Mouse (Mus musculus) heart, embryonic 12.5 days (tissue): ENCODE results near the gene Qtrt1. TPM values are rescaled to one million over a fixed set of nuclear protein-coding genes. Genes with fewer than 3 reads are reported as not detected.

Experiments
- ATAC-seq: fragments of 200-750 bp; cut with Nextera tagmentation; 2 replicates; pipeline ENCODE4 v1.8.0; 2017; ENCODE audit warnings: moderate TSS enrichment, moderate library complexity; ENCODE audit not compliant: insufficient number of reproducible peaks, low FRiP score
- H3K27ac ChIP-seq: fragments of 300-500 bp; sonication (generic); 2 replicates; pipeline ENCODE4 v1.5.1; 2016; ENCODE audit warnings: mild to moderate bottlenecking, moderate library complexity; ENCODE audit not compliant: poor library complexity, severe bottlenecking
- H3K27me3 ChIP-seq: fragments of 300-500 bp; sonication (generic); replicated peaks from 2 replicates; pipeline ENCODE4 v1.6.1; 2016; ENCODE audit warnings: mild to moderate bottlenecking, moderate library complexity
- H3K36me3 ChIP-seq: fragments of 300-500 bp; sonication (generic); 2 replicates; pipeline ENCODE4 v1.6.1; 2016; ENCODE audit warnings: mild to moderate bottlenecking, moderate library complexity
- H3K4me1 ChIP-seq: fragments of 300-500 bp; sonication (generic); replicated peaks from 2 replicates; pipeline ENCODE4 v1.6.1; 2016; ENCODE audit warnings: mild to moderate bottlenecking
- H3K4me2 ChIP-seq: fragments of 300-500 bp; sonication (generic); 2 replicates; pipeline ENCODE4 v1.6.1; 2016; ENCODE audit warnings: mild to moderate bottlenecking, moderate library complexity
- H3K4me3 ChIP-seq: fragments of 300-500 bp; sonication (generic); 2 replicates; pipeline ENCODE4 v1.5.1; 2016; ENCODE audit warnings: mild to moderate bottlenecking
- H3K9ac ChIP-seq: fragments of 300-500 bp; sonication (generic); 2 replicates; pipeline ENCODE4 v1.6.1; 2016; ENCODE audit warnings: mild to moderate bottlenecking, moderate library complexity
- H3K9me3 ChIP-seq: fragments of 300-500 bp; sonication (generic); replicated peaks from 2 replicates; pipeline ENCODE4 v1.6.1; 2016; ENCODE audit warnings: mild to moderate bottlenecking, moderate library complexity
- WGBS: fragments of 180-500 bp; shearing (Covaris S2); methylation state at CpG from one replicate; pipeline ENCODE4 v1.1.7; 2016; 5-methylcytosine and 5-hydroxymethylcytosine counted together
- polyA plus RNA-seq: library from polyadenylated mRNA; unstranded; fragments of >200 nt; fragmentation: Nextera tagmentation; extraction: Ambion mirVana; gene quantifications from 2 replicates; pipeline ENCODE4 v1.2.1, GENCODE M21; 2016

Gene Qtrt1
- 23.0 and 25.4 TPM in 2 replicates for polyA plus RNA-seq

DNA sequence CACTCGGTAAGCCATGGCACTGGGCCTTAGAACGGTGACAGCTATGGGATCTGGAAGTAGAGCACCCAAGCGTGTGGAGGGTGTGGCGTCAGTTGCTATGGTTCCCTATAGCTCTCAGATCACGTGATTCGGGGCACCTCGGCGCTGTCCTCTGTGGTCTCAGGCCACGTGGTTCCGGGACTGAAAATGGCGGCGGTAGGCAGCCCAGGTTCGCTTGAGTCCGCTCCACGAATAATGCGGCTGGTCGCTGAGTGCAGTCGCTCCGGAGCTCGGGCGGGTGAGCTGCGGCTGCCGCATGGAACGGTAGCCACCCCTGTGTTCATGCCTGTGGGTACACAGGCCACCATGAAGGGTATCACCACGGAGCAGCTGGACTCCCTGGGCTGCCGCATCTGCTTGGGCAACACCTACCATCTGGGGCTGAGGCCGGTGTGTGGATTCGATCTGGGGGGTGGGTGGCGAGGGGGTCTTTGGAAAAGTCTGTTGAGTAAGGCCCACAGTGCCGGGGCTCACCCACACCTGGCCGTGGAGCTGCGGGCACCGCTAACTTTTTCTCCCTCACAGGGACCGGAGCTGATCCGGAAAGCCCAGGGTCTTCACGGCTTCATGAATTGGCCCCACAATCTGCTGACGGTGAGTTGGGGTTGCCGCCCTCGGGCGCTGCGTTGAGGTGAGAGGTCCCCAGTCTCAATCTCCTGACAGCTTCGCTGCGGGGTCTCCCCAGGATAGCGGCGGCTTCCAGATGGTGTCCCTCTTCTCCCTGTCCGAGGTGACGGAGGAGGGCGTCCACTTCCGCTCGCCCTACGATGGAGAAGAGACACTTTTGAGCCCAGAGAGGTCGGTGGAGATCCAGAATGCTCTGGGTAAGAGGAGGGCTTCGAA, at the start of gene Qtrt1:
TSS of gene Qtrt1 (plus strand) at position 169 of the 882 bp plus-strand sequence.
- ATAC-seq: peak; percentile 96

GRCm38 (mm10) chr9:21366541-21367220, 45.0 kb upstream of the Qtrt1 start:
- no peak for ATAC-seq
- H3K9ac ChIP-seq: 0 out of 2 replicates have a peak overlapping the region, but pooled peaks have one; percentile 11

More for the DNA sequence above, at the start of gene Qtrt1:
- peak within 1 kb of the TSS; percentile 75 for H3K4me3 ChIP-seq
- H3K27ac ChIP-seq: peak within 1 kb of the TSS; percentile 17; the same call in 1 of the 2 replicates
- H3K4me1 ChIP-seq: peaks cover 7% of the 10 kb centered on the region
- H3K36me3 ChIP-seq: peaks cover 31% of the 10 kb centered on the region
- H3K9me3 ChIP-seq: no peaks in the 10 kb centered on the region
- no peaks in the 10 kb centered on the region for H3K27me3 ChIP-seq
- peak within 1 kb of the TSS; percentile 84 for H3K9ac ChIP-seq
- WGBS: 1% methylated on average over 52 of the region's 53 CpGs
- peak within 1 kb of the TSS; percentile 98 for H3K4me2 ChIP-seq

GRCm38 (mm10) chr9:21367357-21368111, 44.1 kb upstream of the Qtrt1 start, which contains the start of gene Ilf3:
Gene Ilf3, plus strand, starts transcription at chr9:21367871.
- ATAC-seq: peak; percentile 93
- peak within 1 kb of the TSS; percentile 85 for H3K27ac ChIP-seq
- WGBS: under 1% methylated on average over 62 of the region's 66 CpGs

More at GRCm38 (mm10) chr9:21366541-21367220, 45.0 kb upstream of the Qtrt1 start:
- Histone ChIP-seq H3K27me3 (peaks cover 10% of the 10 kb centered on the region), H3K4me1 (peaks cover 19% of the 10 kb centered on the region), H3K27ac (peak overlapping the region; percentile 74), H3K9me3 (no peaks in the 10 kb centered on the region), H3K36me3 (peaks cover 3% of the 10 kb centered on the region), H3K4me3 (peak overlapping the region; percentile 89), H3K4me2 (peak overlapping the region; percentile 69)
- 30% methylated on average over 14 of the region's 14 CpGs for WGBS

DNA sequence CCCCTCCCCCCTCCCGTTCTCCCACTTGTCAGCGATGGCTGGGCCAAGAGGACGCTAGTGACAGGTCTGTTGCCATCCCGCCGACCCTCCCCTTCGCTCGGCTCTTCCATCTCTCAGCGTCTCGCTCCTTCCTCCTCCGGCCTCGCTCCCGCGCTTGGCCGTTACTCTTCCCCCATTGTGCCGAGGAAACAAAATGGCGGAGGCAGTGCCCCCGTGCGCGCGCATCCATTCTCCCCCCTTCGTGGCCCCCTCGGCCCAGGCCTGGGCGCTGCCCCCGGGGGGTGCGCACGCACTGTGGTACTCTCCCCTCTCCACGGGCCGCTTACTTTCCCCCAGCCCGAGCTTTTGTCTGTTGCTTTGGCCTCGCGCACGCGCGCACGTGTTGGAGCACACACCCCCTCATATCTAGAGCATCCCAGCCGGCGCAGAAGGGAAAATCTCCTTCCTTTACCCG, 43.5 kb upstream of the Qtrt1 start:
- H3K36me3 ChIP-seq: peaks cover 16% of the 10 kb centered on the region
- peaks cover 26% of the 10 kb centered on the region for H3K4me1 ChIP-seq
- peak overlapping the region; percentile 90 for H3K4me2 ChIP-seq
- H3K4me3 ChIP-seq: peak overlapping the region; percentile 89
- peak overlapping the region; percentile 88 for H3K9ac ChIP-seq
- peak overlapping the region; percentile 85 for H3K27ac ChIP-seq
- ATAC-seq: peak; percentile 53
- WGBS: under 1% methylated on average over 38 of the region's 38 CpGs
- no peaks in the 10 kb centered on the region for H3K9me3 ChIP-seq
- H3K27me3 ChIP-seq: no peaks in the 10 kb centered on the region

More at GRCm38 (mm10) chr9:21367357-21368111, 44.1 kb upstream of the Qtrt1 start, which contains the start of gene Ilf3:
- Histone ChIP-seq H3K4me2 (peak within 1 kb of the TSS; percentile 90), H3K36me3 (peaks cover 10% of the 10 kb centered on the region), H3K9ac (peak within 1 kb of the TSS; percentile 88), H3K9me3 (no peaks in the 10 kb centered on the region), H3K4me1 (peaks cover 22% of the 10 kb centered on the region), H3K27me3 (peaks cover 5% of the 10 kb centered on the region; the same call in 1 of the 2 replicates), H3K4me3 (peak within 1 kb of the TSS; percentile 89)

DNA sequence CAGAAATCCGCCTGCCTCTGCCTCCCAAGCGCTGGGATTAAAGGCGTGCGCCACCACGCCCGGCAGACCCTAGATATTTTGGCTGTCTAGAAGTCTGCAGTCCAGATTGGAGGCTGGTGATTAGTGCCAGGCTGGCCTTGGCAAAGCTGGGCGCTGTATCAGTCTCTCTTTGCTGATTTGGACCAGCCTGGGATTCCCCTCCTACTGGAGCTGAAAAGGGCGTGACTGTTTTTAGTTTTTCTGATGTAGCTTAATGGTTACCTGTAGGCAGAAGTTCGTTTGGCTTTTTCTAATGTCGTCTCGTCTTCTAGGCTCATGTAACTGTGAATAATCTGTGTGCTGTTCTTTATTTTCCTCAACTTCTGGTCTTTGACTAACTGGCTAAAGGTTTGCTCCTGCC, 42.6 kb upstream of the Qtrt1 start:
- H3K27me3 ChIP-seq: no peaks in the 10 kb centered on the region
- no peaks in the 10 kb centered on the region for H3K9me3 ChIP-seq
- H3K36me3 ChIP-seq: peaks cover 16% of the 10 kb centered on the region
- WGBS: 60% methylated on average over 11 of the region's 11 CpGs
- H3K9ac ChIP-seq: peak overlapping the region; percentile 88
- H3K27ac ChIP-seq: no peak overlapping the region
- peak overlapping the region; percentile 89 for H3K4me3 ChIP-seq
- ATAC-seq: no peak
- H3K4me1 ChIP-seq: peaks cover 26% of the 10 kb centered on the region
- H3K4me2 ChIP-seq: peak overlapping the region; percentile 90

GRCm38 (mm10) chr9:21370876-21371275, 40.8 kb upstream of the Qtrt1 start:
- H3K4me3 ChIP-seq: no peak overlapping the region
- no peak overlapping the region for H3K9ac ChIP-seq
- no peak overlapping the region for H3K27ac ChIP-seq
- H3K27me3 ChIP-seq: no peaks in the 10 kb centered on the region
- WGBS: 74% methylated on average over 2 of the region's 2 CpGs
- H3K4me2 ChIP-seq: no peak overlapping the region
- H3K9me3 ChIP-seq: no peaks in the 10 kb centered on the region
- H3K36me3 ChIP-seq: peaks cover 25% of the 10 kb centered on the region
- ATAC-seq: no peak
- peaks cover 26% of the 10 kb centered on the region for H3K4me1 ChIP-seq

GRCm38 (mm10) chr9:21372508-21372907, 39.1 kb upstream of the Qtrt1 start:
- no peak overlapping the region for H3K4me3 ChIP-seq
- no peak overlapping the region for H3K4me2 ChIP-seq
- no peak overlapping the region for H3K27ac ChIP-seq
- H3K9ac ChIP-seq: no peak overlapping the region
- ATAC-seq: no peak
- WGBS: 73% methylated on average over 1 of the region's 1 CpGs
- no peaks in the 10 kb centered on the region for H3K27me3 ChIP-seq
- H3K36me3 ChIP-seq: peaks cover 28% of the 10 kb centered on the region
- no peaks in the 10 kb centered on the region for H3K9me3 ChIP-seq
- H3K4me1 ChIP-seq: peaks cover 35% of the 10 kb centered on the region

GRCm38 (mm10) chr9:21379195-21379594, 32.4 kb upstream of the Qtrt1 start:
- no peak overlapping the region for H3K4me3 ChIP-seq
- WGBS: 65% methylated on average over 3 of the region's 3 CpGs
- no peaks in the 10 kb centered on the region for H3K27me3 ChIP-seq
- 0 out of 2 replicates have a peak overlapping the region, but pooled peaks have one; percentile 6 for H3K9ac ChIP-seq
- no peak overlapping the region for H3K27ac ChIP-seq
- no peaks in the 10 kb centered on the region for H3K9me3 ChIP-seq
- H3K4me1 ChIP-seq: peaks cover 52% of the 10 kb centered on the region
- H3K36me3 ChIP-seq: peaks cover 34% of the 10 kb centered on the region
- ATAC-seq: no peak
- no peak overlapping the region for H3K4me2 ChIP-seq

DNA sequence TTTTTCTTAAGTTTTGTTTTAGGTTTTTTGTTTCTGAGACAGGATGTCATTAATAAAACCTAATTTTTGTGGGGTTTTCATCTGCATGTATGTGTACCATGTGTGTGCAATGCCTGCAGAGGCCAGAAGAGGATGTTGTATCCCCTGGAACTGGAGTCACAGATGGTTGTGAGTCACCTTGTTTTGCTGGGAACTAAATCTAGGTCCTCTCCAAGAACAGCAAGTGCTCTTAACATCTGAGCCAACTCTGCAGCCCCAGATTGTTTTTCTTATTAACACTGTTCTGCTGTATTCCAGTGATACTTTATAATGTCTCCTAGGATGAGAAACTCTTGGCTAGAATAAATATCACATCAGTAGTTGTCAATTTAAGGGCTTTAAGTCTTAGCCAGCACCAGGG, 30.8 kb upstream of the Qtrt1 start:
- H3K27me3 ChIP-seq: no peaks in the 10 kb centered on the region
- no peaks in the 10 kb centered on the region for H3K9me3 ChIP-seq
- H3K4me1 ChIP-seq: peaks cover 58% of the 10 kb centered on the region
- H3K36me3 ChIP-seq: peaks cover 25% of the 10 kb centered on the region
- H3K4me3 ChIP-seq: no peak overlapping the region
- no peak overlapping the region for H3K27ac ChIP-seq
- H3K4me2 ChIP-seq: no peak overlapping the region
- no peak overlapping the region for H3K9ac ChIP-seq
- no peak for ATAC-seq

GRCm38 (mm10) chr9:21383966-21384365, 27.7 kb upstream of the Qtrt1 start:
- Histone ChIP-seq H3K4me2 (no peak overlapping the region), H3K36me3 (peaks cover 30% of the 10 kb centered on the region), H3K27me3 (no peaks in the 10 kb centered on the region), H3K4me1 (peaks cover 32% of the 10 kb centered on the region), H3K27ac (no peak overlapping the region), H3K4me3 (no peak overlapping the region), H3K9ac (no peak overlapping the region), H3K9me3 (no peaks in the 10 kb centered on the region)
- no peak for ATAC-seq
